Mouse (Mus musculus): ENCODE measurements around the gene Gm11146. TPM values are rescaled to one million over a fixed set of nuclear protein-coding genes. Genes with fewer than 3 reads are reported as not detected.

The Gm11146 gene
- total RNA-seq, 2 experiments from 2014 or later: not detected

DNA sequence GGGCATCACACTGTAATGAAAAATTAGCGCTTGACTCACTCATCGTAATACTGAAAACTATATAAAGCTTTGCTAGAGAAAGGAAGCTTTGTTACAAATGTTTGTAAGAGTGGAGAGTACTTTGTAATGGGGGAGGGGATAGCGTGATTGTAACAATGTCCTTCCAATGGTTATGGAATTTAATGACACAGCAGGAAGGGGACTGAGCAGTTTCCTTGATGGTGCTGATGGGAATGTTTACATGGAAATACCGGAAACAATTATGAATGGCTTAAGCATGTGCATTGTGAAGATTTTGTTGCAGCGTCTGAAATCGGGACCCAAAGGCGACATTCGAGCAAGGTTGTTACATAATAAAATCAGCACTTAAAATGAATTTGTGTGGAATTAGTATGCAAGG is 32.4 kb downstream of the Gm11146 start:
- intact Hi-C loops (cut with DNase I): no loop called here
- DNase-seq (ENCODE audit: low spot score in 2 of 2): no peak

DNA sequence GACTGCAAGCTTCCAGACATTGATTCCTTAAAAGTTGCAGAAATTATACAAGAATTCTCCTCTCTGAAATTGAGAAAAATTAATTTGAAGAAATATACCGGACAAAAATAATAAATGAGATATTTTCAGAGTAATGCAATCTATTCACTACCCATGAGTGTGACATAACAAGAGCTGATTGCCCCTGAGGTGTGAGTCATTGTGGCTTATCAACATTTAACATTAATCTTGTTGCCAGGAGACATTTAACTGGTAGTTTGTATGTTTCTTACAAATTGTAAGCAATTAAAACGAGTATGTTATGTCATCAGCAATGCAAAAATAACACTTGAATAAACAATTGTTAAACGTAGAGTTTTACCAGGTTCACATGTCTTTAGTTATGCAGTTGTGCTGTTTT is 33.5 kb downstream of the Gm11146 start:
- intact Hi-C loops (cut with DNase I): no loop called here
- DNase-seq (ENCODE audit: low spot score in 2 of 2): no peak

DNA sequence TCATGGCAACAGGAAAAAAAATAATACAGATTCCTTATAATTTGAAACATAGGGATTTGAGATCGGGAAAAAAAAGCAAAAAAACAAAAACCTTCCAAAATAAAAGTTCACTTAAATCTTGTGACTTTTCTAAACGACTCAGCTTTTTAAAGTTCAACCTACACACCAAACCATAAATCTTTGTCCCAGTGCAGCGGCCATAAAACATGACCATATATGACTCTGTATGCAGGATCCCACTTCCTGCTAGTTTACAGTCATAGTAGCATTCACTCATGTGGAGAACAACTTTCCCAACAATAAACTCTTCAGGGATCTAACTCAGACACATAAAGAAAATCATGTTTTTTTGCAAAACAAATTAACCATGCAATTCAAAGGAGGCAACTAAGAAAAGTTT is 39.0 kb downstream of the Gm11146 start:
- no peak for DNase-seq (ENCODE audit: low spot score in 2 of 2)
- intact Hi-C loops (cut with DNase I): no loop called here

DNA sequence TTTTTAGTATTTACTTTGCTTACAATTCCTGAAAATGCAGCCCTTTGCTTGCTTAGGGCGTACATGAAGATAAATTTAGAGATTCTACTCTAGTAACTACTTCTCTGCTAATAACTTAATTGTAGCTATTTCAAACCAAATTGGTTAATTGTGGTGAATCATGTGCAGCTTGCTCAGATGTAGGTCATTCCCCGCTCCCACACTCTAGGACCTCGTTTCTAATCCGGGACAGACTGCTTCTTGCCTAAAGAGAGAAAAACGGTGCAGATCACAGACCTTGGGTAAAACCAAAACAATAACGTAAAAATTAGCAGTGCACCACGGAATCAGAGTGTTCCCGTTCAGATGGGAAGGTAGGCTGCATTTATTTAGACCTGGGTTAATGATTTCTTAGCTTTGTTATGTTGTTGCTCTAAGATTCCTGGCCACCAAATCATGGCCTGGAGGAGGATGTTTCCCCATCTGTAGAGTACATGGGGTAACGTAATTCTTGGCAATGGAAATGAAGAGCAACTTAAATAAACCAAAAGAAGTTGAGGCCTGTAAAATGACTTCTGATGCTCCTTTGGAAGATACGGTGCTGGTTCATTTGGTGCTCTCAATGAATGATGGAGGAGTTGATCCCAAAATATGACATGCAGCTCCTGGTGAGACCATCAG is 45.3 kb downstream of the Gm11146 start:
- intact Hi-C loops (cut with DNase I): no loop called here
- no peak for DNase-seq (ENCODE audit: low spot score in 2 of 2)

DNA sequence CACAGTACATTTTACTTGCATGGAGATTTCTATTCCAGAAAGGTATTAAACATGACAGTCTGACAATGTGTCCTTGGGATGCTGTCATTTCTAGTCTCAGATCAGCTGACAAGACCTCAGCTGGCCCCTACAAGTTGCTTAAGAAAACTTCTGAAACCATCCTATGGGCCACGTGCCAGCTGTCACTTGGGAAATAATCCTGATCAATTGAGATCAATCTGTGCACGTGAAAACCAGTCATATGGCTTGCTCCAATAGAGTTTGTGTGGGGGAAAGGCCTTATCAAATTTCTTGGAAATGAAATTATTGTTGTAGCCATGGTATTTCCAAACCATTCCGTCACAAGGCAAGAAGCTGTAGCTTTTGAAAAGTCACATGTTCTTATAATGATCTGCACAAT is 50.8 kb downstream of the Gm11146 start:
- intact Hi-C loops (cut with DNase I): no loop called here
- DNase-seq (ENCODE audit: low spot score in 2 of 2): no peak

Small RNAs within 50 kb of the gene (microRNA-seq; reads per million reads assigned to microRNA genes)
- gene Mir125b-2 (340 reads per million, percentile 67 among the genes with 10 or more reads in this experiment), gene Mir99a (15,875 reads per million, percentile 97 among the genes with 10 or more reads in this experiment), gene Mirlet7c-1 (454 reads per million, percentile 70 among the genes with 10 or more reads in this experiment)
